Mouse (Mus musculus) liver, adult 2 months (tissue): ENCODE results near the gene Skp2.

Experiments
- CTCF ChIP-seq: fragments of 200-500 bp; IDR thresholded peaks from 2 replicates; pipeline ENCODE4 v1.5.1; 2011; ENCODE audit warnings: low read depth, low read length, control low read depth
- POLR2A ChIP-seq: fragments of 200-500 bp; IDR thresholded peaks from 2 replicates; pipeline ENCODE4 v1.6.1; 2011; ENCODE audit warnings: low read length, control low read depth; ENCODE audit not compliant: insufficient read depth; ENCODE audit errors: extremely low read depth

DNA sequence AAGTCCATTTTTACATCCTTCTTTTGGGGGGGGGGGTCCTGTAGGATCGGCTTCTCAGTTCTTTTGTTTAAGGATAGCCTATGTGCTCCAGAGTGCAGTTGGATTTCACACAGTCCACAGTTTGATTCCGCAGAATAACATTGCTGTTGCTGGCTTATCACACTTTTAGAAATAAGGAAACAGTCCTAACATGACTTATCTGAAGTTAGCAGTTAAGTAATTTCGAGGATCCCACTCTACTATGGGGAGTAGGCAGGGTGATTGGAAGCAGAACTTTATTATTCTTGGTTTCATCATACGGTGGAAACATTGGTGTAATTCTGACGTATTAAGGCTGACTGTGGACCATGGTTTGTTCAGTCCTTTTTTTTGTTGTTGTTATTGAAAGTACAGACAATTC is 64.6 kb downstream of the Skp2 start:
- no peak for TF ChIP-seq POLR2A
- TF ChIP-seq CTCF = no peak
